Mouse (Mus musculus) kidney, postnatal 10 days (tissue): ENCODE results near the gene Arhgef12.

Source experiments
- DNase-seq: peaks from one replicate; pipeline ENCODE4 v3.0.0; 2021; ENCODE audit warnings: mixed read lengths

The Arhgef12 gene

DNA sequence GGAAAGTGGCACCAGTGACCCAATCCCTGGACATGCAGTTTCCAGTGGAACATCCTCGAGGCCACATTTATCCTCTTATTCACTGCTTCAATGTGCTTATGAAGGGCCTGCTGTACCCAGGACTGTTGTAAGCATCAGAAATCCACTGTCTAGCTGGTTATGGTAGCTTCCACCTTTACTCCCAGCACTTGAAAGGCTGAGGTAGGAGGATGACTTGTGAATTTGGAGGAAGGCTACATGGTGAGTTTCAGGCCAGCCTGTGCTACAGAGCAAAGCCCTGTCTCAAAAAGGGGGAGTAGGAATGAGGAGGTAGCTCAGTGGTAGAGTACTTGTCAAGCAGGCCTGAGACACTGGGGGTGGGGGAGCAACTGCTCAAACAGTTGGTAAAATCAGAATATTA lies 1.0 kb upstream of the Arhgef12 start:
- DNase-seq = no peak

DNA sequence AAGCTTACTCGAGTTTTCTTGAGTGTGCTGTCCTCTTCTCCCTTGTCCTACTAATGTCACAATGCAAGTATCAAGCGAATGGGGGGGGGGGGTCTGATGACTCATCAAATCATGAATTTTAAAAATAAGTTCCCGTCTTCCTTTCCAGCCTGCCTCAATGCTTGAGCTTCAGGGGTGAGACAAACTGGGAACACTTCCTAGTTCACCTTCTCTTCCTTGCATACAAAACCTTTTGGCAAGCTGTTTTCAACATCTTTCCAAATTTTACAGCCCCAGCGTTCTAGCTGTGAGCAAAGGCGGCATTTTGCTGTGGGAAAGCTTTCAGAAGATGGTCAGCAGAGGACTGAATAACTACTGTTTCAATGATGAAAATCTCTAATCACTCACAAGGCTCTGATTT lies 516 bp upstream of the Arhgef12 start:
- no peak for DNase-seq

DNA sequence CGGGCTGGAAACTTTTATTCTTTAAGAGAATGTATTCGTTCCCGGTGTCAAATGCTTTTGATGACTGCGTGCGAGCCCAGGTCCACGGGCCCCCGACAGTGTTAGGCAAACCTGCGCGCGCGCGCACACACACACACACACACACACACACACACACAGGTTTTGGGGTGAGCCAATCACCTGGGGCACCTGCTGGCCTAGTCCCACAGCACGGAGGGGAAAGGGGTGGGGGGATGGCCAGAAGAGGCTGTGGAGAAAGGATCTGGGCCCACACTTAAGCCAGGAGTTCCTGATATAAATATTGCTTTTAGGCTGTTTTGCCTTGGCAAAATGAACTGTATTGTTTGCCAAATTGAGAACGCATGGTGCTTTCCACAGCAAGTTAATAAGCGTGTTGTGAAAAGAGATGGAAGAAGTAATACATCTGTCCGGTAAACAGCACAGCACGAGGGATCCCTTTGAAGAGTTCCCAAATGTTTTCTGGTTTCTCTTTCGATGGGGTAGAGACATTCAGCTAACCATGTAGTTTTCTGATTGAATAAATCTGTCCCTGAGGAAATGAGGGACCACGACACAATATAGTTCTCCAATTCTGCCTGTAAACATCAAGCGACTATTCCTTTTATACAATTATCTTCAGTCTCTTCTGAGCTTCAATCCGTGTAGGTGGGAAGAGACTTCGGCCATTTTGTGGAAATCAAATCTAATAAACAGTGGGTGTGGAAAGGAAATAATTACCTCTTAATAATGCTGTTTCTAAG lies 433 bp downstream of the Arhgef12 start:
- peak; percentile 65 for DNase-seq

DNA sequence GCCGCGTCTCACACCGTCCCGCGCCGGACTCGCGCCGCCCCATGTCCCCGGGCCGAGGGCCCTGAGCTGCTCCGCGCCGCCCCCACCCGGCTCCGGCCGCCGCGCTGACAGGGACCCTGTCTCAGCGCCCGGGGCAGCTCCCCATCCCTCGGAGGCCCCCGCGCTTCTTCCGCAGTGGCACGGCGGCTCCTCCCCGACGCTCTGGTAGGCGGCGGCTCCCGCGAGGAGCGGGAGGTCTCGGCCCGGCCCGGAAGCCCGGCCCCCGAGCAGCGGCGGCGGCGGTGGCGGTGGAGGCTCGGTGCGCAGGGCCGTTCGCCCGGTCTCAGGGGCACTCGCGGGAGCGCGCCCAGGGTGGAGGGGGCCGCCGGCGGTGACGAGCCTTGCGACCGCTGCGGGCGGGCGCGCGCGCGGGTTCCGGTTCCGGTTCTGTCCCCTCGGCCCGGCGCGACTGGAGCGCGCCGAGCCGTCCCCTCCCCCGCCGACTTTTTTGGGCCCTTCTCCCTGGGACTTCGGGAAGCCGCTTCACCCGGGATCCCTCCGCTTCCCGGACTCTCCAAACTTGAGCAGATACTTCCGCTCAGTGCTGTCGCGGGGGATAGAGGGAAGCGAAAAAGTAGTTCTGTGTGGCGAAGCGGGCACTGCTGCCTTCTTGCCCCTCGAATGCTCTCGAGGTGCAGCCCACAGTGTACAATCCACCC lies 1.2 kb downstream of the Arhgef12 start:
- peak; percentile 98 for DNase-seq

DNA sequence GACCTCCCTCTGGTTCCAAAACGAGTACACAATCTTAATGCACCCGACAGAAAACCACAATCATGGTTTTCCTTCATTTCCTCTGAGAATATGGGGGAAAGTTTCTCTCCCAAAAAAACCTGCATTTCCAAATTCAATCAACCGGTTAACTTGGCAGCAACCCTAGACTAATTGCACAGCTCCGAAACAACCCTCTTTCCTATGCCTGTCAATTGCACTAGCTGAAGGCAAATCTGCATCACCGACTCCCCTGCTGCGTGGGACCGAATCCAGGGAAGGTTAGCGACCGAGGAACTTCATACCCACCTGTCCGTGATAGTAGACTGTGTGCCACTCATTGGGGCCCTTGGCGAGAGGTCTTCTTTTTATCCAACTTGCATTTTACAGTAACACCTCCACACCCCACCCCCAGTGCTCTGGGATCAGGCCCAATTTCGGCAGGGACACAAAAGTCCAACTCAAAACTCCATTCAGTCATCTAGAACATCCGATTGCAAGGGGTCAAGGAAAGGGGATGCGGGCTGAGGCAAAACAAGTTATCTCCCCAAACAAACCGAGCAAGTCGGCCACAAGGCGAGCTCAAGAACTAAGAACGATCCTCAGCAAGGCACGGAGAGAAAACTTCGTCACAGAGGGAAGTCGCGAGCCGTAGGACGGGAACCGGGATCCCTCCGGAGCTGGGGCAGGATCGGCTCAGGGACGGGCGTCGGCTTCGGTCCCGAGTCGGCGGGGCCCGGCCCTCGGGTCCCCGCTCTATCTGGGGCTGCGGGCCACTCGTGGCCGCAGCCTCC lies 2.0 kb downstream of the Arhgef12 start:
- DNase-seq = no peak

DNA sequence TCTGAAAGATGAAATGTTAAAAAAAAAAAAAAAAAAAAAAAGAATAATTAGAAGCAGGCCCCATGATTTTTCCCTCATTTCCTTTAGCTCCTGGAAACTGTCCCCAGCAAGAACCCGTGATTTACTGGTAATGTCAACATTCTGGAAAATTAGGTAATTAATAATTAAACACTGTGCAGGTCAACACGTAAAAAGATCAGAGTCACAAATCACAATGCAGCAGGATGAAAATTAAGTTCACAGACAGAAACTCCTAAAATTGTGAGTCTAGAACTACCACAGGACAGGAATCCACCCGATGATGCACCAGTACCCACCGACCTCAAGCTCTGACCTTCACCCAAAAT lies 2.5 kb downstream of the Arhgef12 start:
- DNase-seq = no peak

DNA sequence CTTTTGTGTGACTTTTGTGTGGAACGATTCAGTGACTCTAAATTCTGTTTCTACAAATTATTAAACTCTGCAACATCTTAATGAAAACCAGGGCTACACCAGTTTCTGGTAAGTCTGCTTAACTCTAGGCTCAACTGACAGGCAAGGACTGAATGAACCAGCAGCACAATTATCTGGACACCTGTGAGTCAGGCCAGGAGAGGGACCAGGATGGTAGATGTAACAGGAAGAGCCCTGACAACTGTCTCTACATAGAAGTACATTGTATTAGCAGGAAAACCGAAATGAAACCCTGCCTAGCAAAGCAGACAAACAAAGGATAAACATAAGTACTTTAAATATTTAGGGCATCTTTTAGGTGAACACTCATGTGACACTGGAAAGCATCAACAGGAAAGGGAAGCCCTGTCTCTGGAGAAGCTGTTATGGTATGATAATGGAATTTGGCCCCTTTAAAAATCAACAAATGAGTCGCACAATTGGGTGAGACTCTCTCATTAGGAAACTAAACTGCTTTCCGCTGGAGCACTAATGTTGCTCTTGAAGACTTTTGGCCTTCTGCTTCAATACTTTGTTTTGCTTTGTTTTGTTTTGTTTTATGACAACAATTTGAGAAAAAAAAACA lies 3.3 kb downstream of the Arhgef12 start:
- DNase-seq = no peak

DNA sequence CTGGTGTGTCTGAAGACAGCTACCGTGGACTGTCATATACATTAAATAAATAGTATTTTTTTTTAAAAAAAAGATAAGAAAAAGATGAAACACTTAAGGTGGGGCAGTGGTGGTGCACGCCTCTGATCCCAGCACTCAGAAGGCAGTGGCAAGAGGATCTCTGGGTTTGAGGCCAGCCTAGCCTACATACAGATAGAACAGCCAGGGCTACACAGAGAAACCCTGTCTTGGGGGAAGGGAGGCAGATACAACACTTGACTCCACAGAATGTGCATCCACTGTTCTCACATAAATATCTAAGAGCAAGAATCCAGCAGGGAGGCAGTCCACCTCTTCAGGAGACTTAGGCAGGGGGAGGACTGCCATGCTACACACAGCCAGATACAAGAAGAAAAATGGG lies 4.1 kb downstream of the Arhgef12 start:
- no peak for DNase-seq

DNA sequence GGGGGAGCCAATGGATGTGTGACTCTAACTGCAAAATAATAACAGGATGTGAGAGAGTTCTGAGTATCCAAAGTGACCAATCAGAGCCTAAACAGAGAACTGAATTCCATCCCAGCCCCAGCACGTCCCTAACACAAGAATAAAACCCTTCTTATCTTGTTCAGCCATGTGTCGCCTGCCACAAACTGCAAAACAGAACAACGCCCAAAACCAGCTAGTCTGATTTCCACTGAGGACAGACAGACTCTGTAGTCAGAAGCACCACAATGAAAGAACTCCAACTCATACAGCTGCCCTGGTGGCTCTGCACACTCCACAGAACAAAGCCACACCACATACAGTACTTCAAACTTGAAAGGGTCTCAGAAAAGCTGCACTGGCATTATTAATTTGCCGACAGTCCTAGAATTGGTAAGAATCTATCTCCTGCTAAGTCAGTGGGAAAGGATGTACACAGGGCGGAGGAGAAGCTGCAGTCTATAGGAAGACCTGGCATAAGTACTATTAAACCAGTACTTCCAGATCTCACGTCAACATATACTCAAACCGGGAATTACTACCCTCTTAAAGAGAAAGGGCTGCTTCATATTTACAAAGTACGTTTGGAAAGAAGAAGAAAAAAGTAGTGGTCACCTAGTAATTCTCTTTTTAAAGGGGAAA lies 5.0 kb downstream of the Arhgef12 start:
- DNase-seq = no peak

DNA sequence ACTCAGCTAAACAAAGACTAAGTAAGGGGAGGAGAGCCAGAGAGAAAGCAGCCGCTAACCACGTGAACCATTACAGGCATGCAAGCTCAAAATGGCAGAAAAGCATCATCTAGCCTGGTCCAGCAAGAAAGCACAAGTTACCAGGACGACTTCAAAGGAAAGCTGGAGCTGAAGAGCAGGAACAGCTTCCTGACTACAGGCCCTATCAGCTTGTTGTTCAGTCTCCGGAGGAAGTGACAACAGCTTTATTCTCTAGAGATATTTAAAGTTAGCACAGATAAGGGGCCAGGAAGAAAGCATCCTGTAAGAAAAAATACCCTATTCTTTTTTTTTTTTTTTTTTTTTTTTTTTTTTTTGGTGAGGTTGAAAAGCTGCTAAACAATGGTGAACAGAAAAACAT lies 8.1 kb downstream of the Arhgef12 start:
- DNase-seq = no peak

DNA sequence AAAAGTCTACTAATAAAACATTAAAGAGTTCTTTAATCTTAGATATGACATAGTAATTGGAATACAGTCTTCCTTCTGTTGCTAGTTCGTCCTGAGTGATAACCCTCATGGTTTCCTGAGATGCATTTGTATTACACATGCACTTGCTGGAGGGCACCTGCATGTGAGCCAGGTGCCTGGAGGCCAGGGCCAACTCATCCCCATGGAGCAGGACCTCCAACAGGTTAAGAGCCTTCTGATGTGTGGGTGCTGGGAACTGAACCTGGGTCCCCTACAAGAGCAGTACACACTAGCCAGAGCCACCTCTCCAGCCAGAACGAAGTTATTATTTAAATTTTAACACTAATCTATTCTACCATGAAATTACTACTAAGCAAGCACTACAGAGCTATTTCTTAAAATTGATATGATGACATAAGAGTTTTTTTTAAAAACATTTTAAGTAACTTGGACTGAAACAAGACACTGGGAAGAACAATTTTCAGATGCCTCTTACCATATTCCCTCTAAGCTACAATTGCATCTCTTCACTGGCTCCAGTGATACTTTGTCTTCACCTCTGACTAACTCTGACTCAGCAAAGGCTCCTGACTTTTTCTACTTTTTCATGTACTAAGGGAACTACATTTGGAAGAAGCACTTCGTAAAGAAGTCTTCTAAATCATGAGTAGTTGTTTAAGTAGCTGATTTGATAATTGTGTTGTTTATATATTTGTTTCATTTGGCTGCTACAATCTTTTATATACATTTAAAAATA lies 9.1 kb downstream of the Arhgef12 start:
- no peak for DNase-seq

DNA sequence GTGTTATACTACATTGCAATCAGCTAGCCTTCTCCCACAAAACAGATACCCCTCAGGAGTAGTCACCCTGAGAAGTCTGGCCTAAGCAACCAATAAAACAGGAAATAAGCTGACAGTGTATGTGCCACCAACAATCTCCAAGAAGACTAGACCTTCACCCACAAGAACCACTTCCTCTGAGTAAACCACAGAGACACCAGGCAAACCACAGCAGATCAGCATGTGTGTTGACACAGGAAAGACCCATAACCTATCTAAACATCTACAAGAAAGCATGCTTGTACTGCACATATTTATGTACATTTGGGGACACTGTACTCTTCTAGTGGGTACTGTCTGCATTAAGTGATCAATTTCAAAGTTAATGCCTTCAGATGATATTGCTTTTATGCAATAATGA lies 10.7 kb downstream of the Arhgef12 start:
- no peak for DNase-seq

DNA sequence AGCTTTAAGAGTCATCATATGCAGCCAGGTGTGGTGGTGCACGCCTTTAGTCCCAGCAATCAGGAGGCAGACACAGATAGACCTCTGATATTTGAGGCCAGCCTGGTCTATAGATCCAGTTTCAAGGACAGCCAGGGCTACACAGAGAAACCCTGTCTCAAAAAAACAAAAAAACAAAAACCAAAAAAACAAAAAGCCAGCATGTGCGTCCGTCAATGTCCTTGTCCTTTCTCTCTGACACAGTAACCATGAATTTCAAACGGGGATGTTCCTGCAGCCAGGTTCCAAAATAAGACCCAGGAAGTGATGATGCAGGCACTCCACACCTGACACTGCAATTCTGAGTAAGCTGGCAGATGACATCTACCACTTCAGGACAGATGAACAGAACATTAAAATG lies 12.2 kb downstream of the Arhgef12 start:
- DNase-seq = no peak

DNA sequence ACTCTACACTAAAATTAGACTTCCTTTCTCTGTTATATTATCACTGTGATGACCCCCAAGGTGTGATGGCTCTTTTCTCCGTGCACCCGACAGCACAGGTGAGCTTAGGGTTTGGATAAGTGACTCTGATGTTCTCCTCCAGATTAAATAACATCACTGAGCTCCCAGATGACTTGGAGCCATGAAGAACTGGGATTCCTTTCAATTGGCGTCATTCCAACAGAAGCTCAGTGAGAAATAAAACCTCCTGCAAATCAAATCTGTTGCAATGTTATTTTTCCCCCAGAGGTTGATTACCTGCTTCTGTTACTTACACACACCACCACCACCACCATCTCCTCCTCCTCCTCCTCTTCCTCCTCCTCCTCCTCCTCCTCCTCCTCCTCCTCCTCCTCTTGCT lies 13.2 kb downstream of the Arhgef12 start:
- DNase-seq = no peak

DNA sequence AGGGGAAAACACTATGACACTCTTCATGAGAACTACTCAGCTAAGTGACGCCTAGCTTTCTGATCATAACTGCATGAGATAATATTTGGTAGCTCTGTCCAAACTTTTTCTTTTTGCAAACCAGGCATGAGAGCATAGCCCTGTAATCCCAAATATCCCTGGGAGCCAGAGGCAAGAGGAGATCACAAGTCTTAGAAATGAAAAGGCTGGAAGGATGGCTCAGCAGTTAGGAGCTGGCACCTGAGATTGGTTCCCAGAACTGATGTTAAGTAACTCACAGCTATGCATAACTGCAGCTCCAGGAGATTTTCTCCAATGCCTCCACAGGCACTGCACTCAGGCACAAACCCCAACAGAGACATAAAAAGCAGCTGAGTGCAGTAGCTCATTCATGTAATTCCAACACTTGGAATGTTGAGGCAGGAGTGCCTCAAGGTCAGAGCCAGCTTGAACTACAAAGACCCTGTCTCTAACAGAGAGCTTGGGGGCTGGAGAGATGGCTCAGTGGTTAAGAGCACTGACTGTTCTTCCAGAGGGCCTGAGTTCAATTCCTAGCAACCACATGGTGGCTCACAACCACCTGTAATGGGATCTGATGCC lies 21.3 kb downstream of the Arhgef12 start:
- DNase-seq = no peak

DNA sequence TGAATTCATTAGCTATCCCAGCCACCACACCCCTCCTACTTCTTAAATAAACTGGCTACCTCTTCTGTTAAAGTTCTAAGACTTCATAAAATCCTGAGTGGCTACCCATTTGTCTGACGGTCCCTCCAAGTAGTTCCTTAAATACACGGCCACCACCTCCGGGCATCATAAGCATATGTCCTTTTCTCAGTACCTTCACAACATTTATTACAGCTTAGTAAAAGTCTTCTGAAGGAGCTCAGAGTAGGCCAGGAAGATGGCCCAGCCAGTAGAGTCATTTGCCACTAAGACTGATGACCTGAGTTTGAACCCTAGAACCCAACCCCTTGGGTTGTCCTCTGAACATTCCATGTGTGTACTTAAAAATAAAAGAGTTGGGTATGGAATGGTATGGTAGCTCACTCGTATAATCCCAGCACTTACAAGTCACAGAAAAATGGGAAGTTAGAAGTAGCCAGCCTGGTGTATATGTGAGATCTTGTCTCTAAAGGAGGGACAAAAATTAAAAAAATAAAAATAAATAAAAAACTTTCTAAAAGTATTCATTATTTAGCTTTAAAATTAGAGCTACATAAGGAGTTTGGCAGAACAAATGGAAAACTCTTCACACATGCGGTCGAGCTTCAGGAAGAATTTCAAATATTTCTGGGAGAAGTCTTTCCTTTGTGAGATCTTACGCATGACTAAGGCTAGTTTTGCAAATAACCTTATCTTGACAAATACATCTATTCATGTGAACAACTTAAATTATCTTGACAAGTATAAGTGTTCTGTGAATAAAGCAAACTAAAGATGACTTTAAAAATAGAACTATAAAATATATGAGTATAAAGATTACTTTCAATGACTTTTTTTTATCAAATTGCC lies 22.3 kb downstream of the Arhgef12 start:
- no peak for DNase-seq

DNA sequence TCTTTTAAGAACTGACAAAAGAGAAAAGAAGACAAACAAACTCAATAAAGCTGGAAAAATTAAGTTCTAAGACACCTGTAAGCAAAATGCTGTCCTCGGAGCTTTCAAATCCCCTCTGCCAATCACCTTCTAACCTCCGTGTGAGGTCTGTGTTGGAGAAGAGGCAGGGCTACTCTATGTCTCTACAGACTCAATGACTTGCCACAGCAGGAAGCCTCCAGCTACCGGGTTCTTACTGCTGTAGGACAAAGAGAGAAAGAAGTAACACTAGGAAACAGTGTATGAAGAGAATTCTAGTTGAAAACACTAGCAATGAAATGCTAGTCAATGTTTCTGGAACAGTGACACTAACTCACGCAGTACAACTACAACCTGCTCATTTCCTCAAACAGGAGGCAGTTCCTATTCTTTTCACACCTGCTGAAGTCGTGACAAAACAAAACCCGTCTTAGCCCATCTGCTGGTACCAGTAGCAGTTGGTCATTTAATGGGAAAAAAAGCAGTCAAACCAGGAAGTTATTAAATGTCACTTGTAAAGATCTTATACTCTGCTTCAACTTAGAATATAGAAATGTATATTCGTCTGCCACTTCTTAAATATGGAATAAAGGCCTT lies 23.5 kb downstream of the Arhgef12 start:
- no peak for DNase-seq

DNA sequence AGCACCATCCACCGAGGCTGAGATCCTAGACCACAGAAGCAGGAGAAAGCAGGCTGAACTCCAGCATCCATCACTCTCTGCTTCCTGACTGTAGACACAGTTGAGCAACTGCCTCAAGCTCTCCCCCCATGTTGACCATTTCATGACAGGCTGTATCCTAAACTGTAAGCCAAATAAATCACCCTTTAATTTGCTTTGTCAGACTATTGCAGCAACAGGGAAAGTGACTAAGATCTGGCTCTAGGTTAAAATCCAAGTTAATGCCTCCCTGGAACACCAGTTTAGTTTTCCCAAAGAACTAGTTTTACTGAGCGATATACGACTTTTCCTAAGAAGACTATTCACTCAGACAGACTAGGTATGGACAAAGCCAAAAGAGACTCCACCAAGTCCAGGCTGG lies 28.3 kb downstream of the Arhgef12 start:
- DNase-seq = no peak

DNA sequence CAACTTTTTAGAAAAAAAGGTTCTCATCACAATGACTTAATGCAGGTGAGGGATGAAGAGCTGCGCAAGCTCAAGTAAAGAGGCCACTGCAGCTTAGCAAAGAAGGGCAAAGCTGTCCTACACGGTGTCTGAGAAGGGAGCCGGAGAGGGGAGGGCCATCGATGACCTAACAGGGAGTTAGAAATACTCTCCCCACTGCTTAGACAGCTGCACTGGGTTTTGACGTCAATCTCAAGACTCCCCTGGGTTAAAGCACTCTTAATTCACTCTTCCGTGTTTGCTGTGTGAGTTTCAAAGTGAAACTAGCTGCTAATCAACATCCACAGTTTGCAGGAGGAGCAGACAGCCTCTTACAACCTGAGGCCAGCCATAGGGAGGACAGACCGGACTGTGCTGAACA lies 30.9 kb downstream of the Arhgef12 start:
- DNase-seq = no peak

DNA sequence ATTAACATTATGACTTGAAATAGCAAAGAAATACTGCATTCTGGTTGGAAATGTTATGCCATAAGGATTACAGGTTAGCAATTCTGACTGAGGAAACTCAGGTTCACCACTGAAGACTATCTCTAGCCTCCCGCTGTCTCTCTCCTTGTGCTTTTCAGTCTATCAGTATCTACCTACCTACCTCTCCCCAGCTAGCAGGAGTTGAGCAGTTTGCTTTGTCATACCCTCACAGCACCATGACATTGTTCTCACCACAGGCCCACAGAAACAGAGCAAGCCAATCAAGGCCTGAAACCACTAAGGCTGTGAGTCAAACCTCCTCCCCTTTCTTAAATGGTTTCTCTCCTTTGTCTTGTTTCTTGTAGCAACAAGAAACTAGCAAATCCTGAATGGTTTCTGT lies 32.4 kb downstream of the Arhgef12 start:
- DNase-seq = no peak
